Mouse (Mus musculus): ENCODE measurements around the gene Mtcl1. TPM values are rescaled to one million over a fixed set of nuclear protein-coding genes. Genes with fewer than 3 reads are reported as not detected.

Gene Mtcl1
- 10 to 100 TPM in 1 of 2 experiments, 1 to 10 TPM in 1; 6.5 to 10.4 TPM for total RNA-seq (2021)
- 3.5 and 5.0 TPM in 2 replicates for polyA plus RNA-seq (2012; rRNA removed)
- long read RNA-seq, full-length matches to known transcripts: 2 of 4 reads
- long read RNA-seq, partial matches to known transcripts: 2 of 4 reads
- long read RNA-seq, other reads (novel, unspliced or antisense): 0 of 4 reads

- DNase-seq: peak; percentile 88
These were observed at the start of gene Mtcl1 for GRCm38 (mm10) chr17:66449460-66450341. Mtcl1 (minus strand) TSS chr17:66449750.

- no peak for DNase-seq
These were observed 49.0 kb upstream of the Mtcl1 start for GRCm38 (mm10) chr17:66498598-66498997.

GRCm38 (mm10) chr17:66496589-66496988 is 47.0 kb upstream of the Mtcl1 start:
- DNase-seq: no peak

- DNase-seq: peak; percentile 50
These were observed 40.6 kb upstream of the Mtcl1 start for GRCm38 (mm10) chr17:66490022-66490601.

- no peak for DNase-seq
These were observed 37.0 kb upstream of the Mtcl1 start for GRCm38 (mm10) chr17:66486576-66486975.

- peak; percentile 78 for DNase-seq
These were observed 36.2 kb upstream of the Mtcl1 start for GRCm38 (mm10) chr17:66485742-66486141.

GRCm38 (mm10) chr17:66484965-66485364 is 35.4 kb upstream of the Mtcl1 start:
- DNase-seq: no peak

- no peak for DNase-seq
These were observed 34.3 kb upstream of the Mtcl1 start for GRCm38 (mm10) chr17:66483651-66484454.

- DNase-seq: no peak
These were observed 31.7 kb upstream of the Mtcl1 start for GRCm38 (mm10) chr17:66481295-66481694.

- DNase-seq: no peak
These were observed 31.1 kb upstream of the Mtcl1 start for GRCm38 (mm10) chr17:66480491-66481278.

GRCm38 (mm10) chr17:66479813-66480490 is 30.4 kb upstream of the Mtcl1 start:
- no peak for DNase-seq

- DNase-seq: peak; percentile 17
These were observed 29.8 kb upstream of the Mtcl1 start for GRCm38 (mm10) chr17:66479311-66479710.

- DNase-seq: no peak
These were observed 23.7 kb upstream of the Mtcl1 start for GRCm38 (mm10) chr17:66473205-66473604.

- no peak for DNase-seq
These were observed 22.2 kb upstream of the Mtcl1 start for GRCm38 (mm10) chr17:66471775-66472174.

- DNase-seq: no peak
These were observed 21.7 kb upstream of the Mtcl1 start for GRCm38 (mm10) chr17:66471252-66471651.

GRCm38 (mm10) chr17:66470020-66470419 is 20.5 kb upstream of the Mtcl1 start:
- no peak for DNase-seq

GRCm38 (mm10) chr17:66457278-66457677 is 7.7 kb upstream of the Mtcl1 start:
- DNase-seq: no peak

GRCm38 (mm10) chr17:66451143-66451542 is 1.6 kb upstream of the Mtcl1 start:
- peak; percentile 86 for DNase-seq

GRCm38 (mm10) chr17:66450526-66451070 is 1.0 kb upstream of the Mtcl1 start:
- no peak for DNase-seq

All from adrenal gland, adult 2 months (tissue).